Mouse (Mus musculus): ENCODE measurements around the gene Cxcl5. TPM values are rescaled to one million over a fixed set of nuclear protein-coding genes. Genes with fewer than 3 reads are reported as not detected.
A peak's percentile ranks its signal among the peaks of the same experiment; 100 is the strongest.

Gene Cxcl5
- polyA plus RNA-seq (2012; rRNA removed), result not detected in 2 replicates

- Histone ChIP-seq H3K27ac (ENCODE audit: control insufficient read depth, insufficient read depth, low read depth, low read length) (no peak within 1 kb of the TSS), H3K36me3 (ENCODE audit: control insufficient read depth, insufficient read depth, low read length) (no peaks in the 10 kb centered on the region), H3K4me3 (ENCODE audit: control insufficient read depth, low read depth, low read length) (peak within 1 kb of the TSS; percentile 6; the same call in 1 of the 2 replicates), H3K4me1 (ENCODE audit: control insufficient read depth, insufficient read depth, low read length) (peaks cover 15% of the 10 kb centered on the region), H3K27me3 (ENCODE audit: control insufficient read depth, insufficient read depth, low read length) (no peaks in the 10 kb centered on the region)
- TF ChIP-seq CTCF (IDR thresholded peaks at IDR 0.05; ENCODE audit: control insufficient read depth, insufficient read depth, insufficient replicate concordance, low read depth, low read length), result no peak
- TF ChIP-seq POLR2A (IDR thresholded peaks at IDR 0.05; ENCODE audit: control insufficient read depth, low read depth, low read length), result no peak
These were observed at the start of gene Cxcl5 for GRCm38 (mm10) chr5:90759077-90760065. Cxcl5 (plus strand) TSS chr5:90759360.

- Histone ChIP-seq H3K27me3 (ENCODE audit: control insufficient read depth, insufficient read depth, low read length) (no peaks in the 10 kb centered on the region), H3K4me1 (ENCODE audit: control insufficient read depth, insufficient read depth, low read length) (no peaks in the 10 kb centered on the region), H3K36me3 (ENCODE audit: control insufficient read depth, insufficient read depth, low read length) (no peaks in the 10 kb centered on the region), H3K27ac (ENCODE audit: control insufficient read depth, insufficient read depth, low read depth, low read length) (no peak overlapping the region), H3K4me3 (ENCODE audit: control insufficient read depth, low read depth, low read length) (no peak overlapping the region)
- TF ChIP-seq POLR2A (IDR thresholded peaks at IDR 0.05; ENCODE audit: control insufficient read depth, low read depth, low read length), result no peak
- no peak for TF ChIP-seq CTCF (IDR thresholded peaks at IDR 0.05; ENCODE audit: control insufficient read depth, insufficient read depth, insufficient replicate concordance, low read depth, low read length)
These were observed 47.8 kb upstream of the Cxcl5 start for GRCm38 (mm10) chr5:90711409-90711808.

- Histone ChIP-seq H3K4me3 (ENCODE audit: control insufficient read depth, low read depth, low read length) (no peak overlapping the region), H3K36me3 (ENCODE audit: control insufficient read depth, insufficient read depth, low read length) (no peaks in the 10 kb centered on the region), H3K27ac (ENCODE audit: control insufficient read depth, insufficient read depth, low read depth, low read length) (no peak overlapping the region), H3K27me3 (ENCODE audit: control insufficient read depth, insufficient read depth, low read length) (no peaks in the 10 kb centered on the region), H3K4me1 (ENCODE audit: control insufficient read depth, insufficient read depth, low read length) (no peaks in the 10 kb centered on the region)
- TF ChIP-seq POLR2A (IDR thresholded peaks at IDR 0.05; ENCODE audit: control insufficient read depth, low read depth, low read length) (no peak), CTCF (IDR thresholded peaks at IDR 0.05; ENCODE audit: control insufficient read depth, insufficient read depth, insufficient replicate concordance, low read depth, low read length) (no peak)
These were observed 41.2 kb upstream of the Cxcl5 start for GRCm38 (mm10) chr5:90717937-90718336.

- no peaks in the 10 kb centered on the region for H3K4me1 ChIP-seq (ENCODE audit: control insufficient read depth, insufficient read depth, low read length)
- TF ChIP-seq CTCF (IDR thresholded peaks at IDR 0.05; ENCODE audit: control insufficient read depth, insufficient read depth, insufficient replicate concordance, low read depth, low read length) (no peak), POLR2A (IDR thresholded peaks at IDR 0.05; ENCODE audit: control insufficient read depth, low read depth, low read length) (no peak)
- H3K27ac ChIP-seq (ENCODE audit: control insufficient read depth, insufficient read depth, low read depth, low read length), result no peak overlapping the region
- no peaks in the 10 kb centered on the region for H3K36me3 ChIP-seq (ENCODE audit: control insufficient read depth, insufficient read depth, low read length)
- H3K27me3 ChIP-seq (ENCODE audit: control insufficient read depth, insufficient read depth, low read length), result no peaks in the 10 kb centered on the region
- H3K4me3 ChIP-seq (ENCODE audit: control insufficient read depth, low read depth, low read length), result no peak overlapping the region
These were observed 36.5 kb upstream of the Cxcl5 start for GRCm38 (mm10) chr5:90722656-90723055.

- Histone ChIP-seq H3K4me3 (ENCODE audit: control insufficient read depth, low read depth, low read length) (no peak overlapping the region), H3K27ac (ENCODE audit: control insufficient read depth, insufficient read depth, low read depth, low read length) (no peak overlapping the region), H3K36me3 (ENCODE audit: control insufficient read depth, insufficient read depth, low read length) (no peaks in the 10 kb centered on the region), H3K27me3 (ENCODE audit: control insufficient read depth, insufficient read depth, low read length) (no peaks in the 10 kb centered on the region), H3K4me1 (ENCODE audit: control insufficient read depth, insufficient read depth, low read length) (no peaks in the 10 kb centered on the region)
- TF ChIP-seq POLR2A (IDR thresholded peaks at IDR 0.05; ENCODE audit: control insufficient read depth, low read depth, low read length) (no peak), CTCF (IDR thresholded peaks at IDR 0.05; ENCODE audit: control insufficient read depth, insufficient read depth, insufficient replicate concordance, low read depth, low read length) (no peak)
These were observed 30.9 kb upstream of the Cxcl5 start for GRCm38 (mm10) chr5:90728254-90728653.

GRCm38 (mm10) chr5:90731480-90731879, 27.7 kb upstream of the Cxcl5 start:
- no peaks in the 10 kb centered on the region for H3K36me3 ChIP-seq (ENCODE audit: control insufficient read depth, insufficient read depth, low read length)
- H3K4me1 ChIP-seq (ENCODE audit: control insufficient read depth, insufficient read depth, low read length), result no peaks in the 10 kb centered on the region
- no peak overlapping the region for H3K4me3 ChIP-seq (ENCODE audit: control insufficient read depth, low read depth, low read length)
- no peaks in the 10 kb centered on the region for H3K27me3 ChIP-seq (ENCODE audit: control insufficient read depth, insufficient read depth, low read length)
- TF ChIP-seq POLR2A (IDR thresholded peaks at IDR 0.05; ENCODE audit: control insufficient read depth, low read depth, low read length), result no peak
- TF ChIP-seq CTCF (IDR thresholded peaks at IDR 0.05; ENCODE audit: control insufficient read depth, insufficient read depth, insufficient replicate concordance, low read depth, low read length), result no peak
- H3K27ac ChIP-seq (ENCODE audit: control insufficient read depth, insufficient read depth, low read depth, low read length), result no peak overlapping the region

GRCm38 (mm10) chr5:90742029-90742428, 17.1 kb upstream of the Cxcl5 start:
- Histone ChIP-seq H3K36me3 (ENCODE audit: control insufficient read depth, insufficient read depth, low read length) (no peaks in the 10 kb centered on the region), H3K27ac (ENCODE audit: control insufficient read depth, insufficient read depth, low read depth, low read length) (no peak overlapping the region), H3K4me1 (ENCODE audit: control insufficient read depth, insufficient read depth, low read length) (no peaks in the 10 kb centered on the region), H3K27me3 (ENCODE audit: control insufficient read depth, insufficient read depth, low read length) (no peaks in the 10 kb centered on the region), H3K4me3 (ENCODE audit: control insufficient read depth, low read depth, low read length) (no peak overlapping the region)
- TF ChIP-seq POLR2A (IDR thresholded peaks at IDR 0.05; ENCODE audit: control insufficient read depth, low read depth, low read length) (no peak), CTCF (IDR thresholded peaks at IDR 0.05; ENCODE audit: control insufficient read depth, insufficient read depth, insufficient replicate concordance, low read depth, low read length) (no peak)

Data from testis, adult 2 months (tissue).